Mouse (Mus musculus) gastrocnemius, postnatal 4 days (tissue): Measurements from ENCODE around the gene Vars2. TPM values are rescaled to one million over a fixed set of nuclear protein-coding genes. Genes with fewer than 3 reads are reported as not detected.

ENCODE experiments used
- DNase-seq, 2 experiments: peaks; one replicate each; pipeline ENCODE4 v3.0.0; 2021 to 2022; ENCODE audit warnings: low spot score in 2 of 2, mixed read lengths in 2 of 2
- total RNA-seq, 2 experiments: library from RNA; stranded (reverse); gene quantifications; 2 replicates each; pipeline ENCODE4 v1.2.3; 2021

Vars2 gene
- total RNA-seq, 2 experiments from 2014 or later: 22.1 to 24.4 TPM

GRCm38 (mm10) chr17:35635699-35636111 lies 31.7 kb downstream of the Vars2 start:
- DNase-seq: peak in 1 of 2 experiments; percentile 68

GRCm38 (mm10) chr17:35635202-35635601 lies 32.2 kb downstream of the Vars2 start:
- no peak for DNase-seq

DNA sequence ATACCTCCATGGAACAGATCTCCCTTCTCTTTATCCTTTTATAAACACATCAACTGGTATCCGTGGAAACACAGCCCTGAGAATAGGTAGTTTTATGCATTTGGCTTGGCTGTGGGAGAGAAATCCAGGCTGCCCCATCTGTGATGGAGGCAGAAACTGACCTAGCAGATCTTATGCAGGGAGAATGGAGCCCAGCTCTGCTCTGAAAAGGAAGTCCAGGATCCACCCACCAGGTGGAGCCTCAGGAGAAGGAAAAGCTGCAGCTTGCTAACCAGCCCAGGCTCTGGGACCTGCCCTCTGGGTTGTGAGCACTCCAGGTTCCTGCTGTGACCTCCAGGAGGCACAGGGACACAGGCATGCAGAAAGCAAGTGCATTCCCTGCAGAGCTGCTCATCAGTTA lies 33.4 kb downstream of the Vars2 start:
- DNase-seq: no peak

DNA sequence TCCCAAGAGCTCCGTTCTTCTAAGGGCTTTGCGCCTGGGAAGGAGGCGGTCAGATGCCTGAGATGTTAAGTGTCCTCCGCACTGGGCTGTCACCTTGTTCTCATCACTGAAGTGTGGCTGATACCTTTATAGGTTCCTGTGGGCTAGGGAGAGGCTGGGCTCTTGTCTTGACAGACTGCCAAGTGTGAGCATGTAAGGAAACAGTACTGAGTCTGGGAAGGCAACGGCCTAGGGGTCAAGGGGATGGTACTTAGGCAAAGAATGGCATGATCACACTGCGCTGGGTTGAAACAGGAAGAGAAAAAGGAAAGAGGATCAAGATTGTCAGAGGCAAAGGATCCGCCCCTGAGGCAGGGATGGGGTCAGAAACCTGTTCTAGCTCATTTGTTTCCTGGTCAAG lies 40.9 kb downstream of the Vars2 start, which contains the start of gene Gm9573:
Gm9573 (minus strand) TSS at position 101 of the 400 bp plus-strand sequence.
- DNase-seq: no peak

DNA sequence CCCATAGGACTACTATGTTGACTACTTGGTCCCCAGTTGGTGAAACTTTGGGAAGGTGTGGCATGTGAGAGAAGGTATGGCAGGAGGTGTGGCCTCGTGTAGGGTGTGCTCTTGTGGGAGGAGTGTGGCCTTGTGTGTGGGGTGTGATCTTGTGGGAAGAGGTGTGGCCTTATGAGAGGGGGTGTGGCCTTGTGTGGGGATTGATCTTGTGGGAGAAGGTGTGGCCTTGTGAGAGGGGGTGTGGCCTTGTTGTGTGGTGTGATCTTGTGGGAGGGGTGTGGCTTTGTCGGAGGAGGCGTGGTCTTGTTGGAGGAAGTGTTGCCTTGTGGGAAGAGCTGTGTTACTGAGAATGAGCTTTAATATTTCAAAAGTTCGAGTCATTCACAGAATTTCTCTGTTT lies 50.3 kb downstream of the Vars2 start:
- no peak for DNase-seq

Other genes starting within 250 kb of the Vars2 start
- gene H2-Q6, start 242.7 kb downstream of the Vars2 start, total RNA-seq: under 1 TPM; 0.34 to 0.41 TPM
- gene H2-Q7, start 228.4 kb downstream of the Vars2 start, total RNA-seq: 1 to 10 TPM in 1 of 2 experiments, under 1 TPM in 1; 0.71 to 1.0 TPM
- 1 to 10 TPM in 1 of 2 experiments, under 1 TPM in 1; 0.32 to 1.6 TPM for gene H2-Q10, start 197.5 kb downstream of the Vars2 start, total RNA-seq
- under 1 TPM; 0.20 to 0.26 TPM for gene Pou5f1, start 161.6 kb downstream of the Vars2 start, total RNA-seq
- gene Tcf19, start 150.8 kb downstream of the Vars2 start, total RNA-seq: 10 to 100 TPM; 28.1 to 29.9 TPM
- gene Cchcr1, start 150.5 kb downstream of the Vars2 start, total RNA-seq: 10 to 100 TPM; 13.8 to 15.0 TPM
- not detected for gene Psors1c2, start 134.4 kb downstream of the Vars2 start, total RNA-seq
- under 1 TPM; 0.29 to 0.39 TPM for gene Cdsn, start 115.5 kb downstream of the Vars2 start, total RNA-seq
- not detected for gene 2300002M23Rik, start 100.1 kb downstream of the Vars2 start, total RNA-seq
- not detected for gene Sfta2, start 66.0 kb downstream of the Vars2 start, total RNA-seq
- gene Gm9573, start 41.0 kb downstream of the Vars2 start, total RNA-seq: not detected
- not detected for gene Mucl3, start 23.9 kb downstream of the Vars2 start, total RNA-seq
- gene Gtf2h4, start 6.1 kb upstream of the Vars2 start, total RNA-seq: 10 to 100 TPM; 20.6 to 29.2 TPM
- 10 to 100 TPM; 69.6 to 71.4 TPM for gene Ddr1, start 37.0 kb upstream of the Vars2 start, total RNA-seq
- 10 to 100 TPM; 11.1 to 13.1 TPM for gene Ier3, start 154.1 kb upstream of the Vars2 start, total RNA-seq
- gene Flot1, start 155.6 kb upstream of the Vars2 start, total RNA-seq: 10 to 100 TPM; 52.6 to 56.9 TPM
- gene Tubb5, start 170.7 kb upstream of the Vars2 start, total RNA-seq: 100 to 1,000 TPM; 408 to 451 TPM
- 10 to 100 TPM; 22.9 to 25.2 TPM for gene Mdc1, start 173.9 kb upstream of the Vars2 start, total RNA-seq
- gene Nrm, start 193.7 kb upstream of the Vars2 start, total RNA-seq: 10 to 100 TPM; 20.8 to 26.4 TPM
- gene Ppp1r18, start 198.0 kb upstream of the Vars2 start, total RNA-seq: 10 to 100 TPM; 30.2 to 32.7 TPM
- 10 to 100 TPM; 22.1 to 25.1 TPM for gene Dhx16, start 212.2 kb upstream of the Vars2 start, total RNA-seq
- gene 2310061I04Rik, start 229.8 kb upstream of the Vars2 start, total RNA-seq: 10 to 100 TPM; 44.4 to 49.0 TPM
- gene Atat1, start 242.5 kb upstream of the Vars2 start, total RNA-seq: 10 to 100 TPM; 13.3 to 18.4 TPM
- gene Mrps18b, start 248.8 kb upstream of the Vars2 start, total RNA-seq: 10 to 100 TPM; 40.5 to 46.8 TPM
- gene Ppp1r10, start 248.8 kb upstream of the Vars2 start, total RNA-seq: 10 to 100 TPM; 44.6 to 52.8 TPM